Mouse (Mus musculus) bone marrow, adult 2 months (tissue): ENCODE measurements around the gene Mrpl51.

ENCODE experiments used
- CTCF ChIP-seq: fragments of 200-500 bp; IDR thresholded peaks from 2 replicates; pipeline ENCODE4 v1.5.1; 2011; ENCODE audit warnings: low read length, control low read depth; ENCODE audit not compliant: control insufficient read depth, insufficient read depth
- POLR2A ChIP-seq: fragments of 200-500 bp; IDR thresholded peaks from 2 replicates; pipeline ENCODE4 v1.6.1; 2011; ENCODE audit warnings: low read depth, mild to moderate bottlenecking, control low read depth, low read length, borderline replicate concordance; ENCODE audit not compliant: control insufficient read depth

DNA sequence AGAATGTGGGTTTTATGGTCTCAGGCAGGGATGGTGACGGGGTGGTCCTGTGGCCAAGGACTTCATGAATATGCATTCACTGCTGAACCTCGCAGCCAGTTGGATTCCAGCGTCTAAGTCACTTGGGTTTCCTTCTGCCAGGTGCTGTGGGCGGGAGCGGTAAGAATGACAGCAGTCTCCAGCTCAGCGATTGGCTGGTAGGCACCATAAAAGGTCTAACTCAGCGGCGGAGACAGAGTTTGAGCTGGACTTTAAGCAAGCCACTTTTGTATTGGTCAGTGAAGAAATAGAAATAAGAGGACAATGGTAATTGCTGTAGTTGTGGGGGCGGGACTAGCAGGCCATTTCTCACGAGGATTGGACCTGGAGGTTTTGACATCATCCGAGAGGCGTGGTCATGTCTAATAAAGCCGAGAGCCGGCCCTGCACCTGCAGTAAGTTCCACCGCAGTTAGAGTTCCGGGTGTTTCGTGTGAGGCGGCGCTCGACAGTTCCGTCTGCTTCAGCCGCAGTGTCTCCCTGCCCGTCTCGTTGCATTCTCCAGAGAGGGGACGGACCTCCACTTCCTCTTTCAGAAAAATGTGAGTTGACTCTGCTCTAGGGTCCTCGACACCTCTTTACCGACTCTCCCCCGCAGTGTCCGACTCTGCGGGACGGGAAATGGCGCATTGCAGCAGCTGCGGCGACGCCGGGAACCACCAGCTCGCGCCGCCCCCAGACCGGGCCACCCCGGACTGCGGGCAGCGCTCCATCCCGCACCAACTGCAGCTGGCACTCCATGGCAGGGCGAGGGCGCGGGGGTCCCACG is 23.8 kb downstream of the Mrpl51 start, which contains the start of gene Vamp1:
- peak; percentile 96 for TF ChIP-seq POLR2A
- TF ChIP-seq CTCF = no peak
